Mouse (Mus musculus) urinary bladder, adult 18-20 months (tissue): ENCODE measurements around the gene Bdh1.

Experiments used
- DNase-seq, 2 experiments: peaks; one replicate each; pipeline ENCODE4 v3.0.0; 2022; ENCODE audit warnings: low spot score in 2 of 2, mixed read lengths in 2 of 2

Gene Bdh1

GRCm38 (mm10) chr16:31428675-31429470, 6.8 kb downstream of the Bdh1 start:
- DNase-seq: peak; percentile 16 to 27

GRCm38 (mm10) chr16:31429471-31430155, 7.5 kb downstream of the Bdh1 start:
- peak; percentile 81 to 87 for DNase-seq

- no peak for DNase-seq
Measured at GRCm38 (mm10) chr16:31433466-31434110, 11.5 kb downstream of the Bdh1 start.

- DNase-seq: no peak
Measured at GRCm38 (mm10) chr16:31435146-31435545, 13.1 kb downstream of the Bdh1 start.

GRCm38 (mm10) chr16:31436085-31436484, 14.0 kb downstream of the Bdh1 start:
- no peak for DNase-seq

GRCm38 (mm10) chr16:31437358-31437757, 15.3 kb downstream of the Bdh1 start:
- no peak for DNase-seq

- no peak for DNase-seq
Measured at GRCm38 (mm10) chr16:31439529-31439928, 17.4 kb downstream of the Bdh1 start.

- DNase-seq: no peak
Measured at GRCm38 (mm10) chr16:31440046-31440445, 18.0 kb downstream of the Bdh1 start.

- no peak for DNase-seq
Measured at GRCm38 (mm10) chr16:31444521-31444920, 22.4 kb downstream of the Bdh1 start.

GRCm38 (mm10) chr16:31446067-31446853, 24.2 kb downstream of the Bdh1 start:
- no peak for DNase-seq

- no peak for DNase-seq
Measured at GRCm38 (mm10) chr16:31449973-31450372, 27.9 kb downstream of the Bdh1 start.

GRCm38 (mm10) chr16:31451235-31451634, 29.2 kb downstream of the Bdh1 start:
- no peak for DNase-seq

- DNase-seq: no peak
Measured at GRCm38 (mm10) chr16:31452467-31452866, 30.4 kb downstream of the Bdh1 start.

GRCm38 (mm10) chr16:31454013-31454412, 31.9 kb downstream of the Bdh1 start:
- no peak for DNase-seq

- no peak for DNase-seq
Measured at GRCm38 (mm10) chr16:31455276-31456045, 33.4 kb downstream of the Bdh1 start.

GRCm38 (mm10) chr16:31458229-31458918, 36.3 kb downstream of the Bdh1 start:
- peak; percentile 42 to 72 for DNase-seq

- peak; percentile 42 to 87 for DNase-seq
Measured at GRCm38 (mm10) chr16:31459968-31460461, 37.9 kb downstream of the Bdh1 start.

- no peak for DNase-seq
Measured at GRCm38 (mm10) chr16:31460506-31460905, 38.4 kb downstream of the Bdh1 start.

- no peak for DNase-seq
Measured at GRCm38 (mm10) chr16:31461046-31461445, 39.0 kb downstream of the Bdh1 start.

GRCm38 (mm10) chr16:31462113-31462687, 40.1 kb downstream of the Bdh1 start:
- DNase-seq: no peak
